Mouse (Mus musculus): ENCODE measurements around the gene Gm7995.
"Not testable (repeated sequence)": the region's sequence is repeated elsewhere in the genome, so short reads cannot be mapped to it uniquely, and the experiment has no call there.

Gm7995 gene

DNA sequence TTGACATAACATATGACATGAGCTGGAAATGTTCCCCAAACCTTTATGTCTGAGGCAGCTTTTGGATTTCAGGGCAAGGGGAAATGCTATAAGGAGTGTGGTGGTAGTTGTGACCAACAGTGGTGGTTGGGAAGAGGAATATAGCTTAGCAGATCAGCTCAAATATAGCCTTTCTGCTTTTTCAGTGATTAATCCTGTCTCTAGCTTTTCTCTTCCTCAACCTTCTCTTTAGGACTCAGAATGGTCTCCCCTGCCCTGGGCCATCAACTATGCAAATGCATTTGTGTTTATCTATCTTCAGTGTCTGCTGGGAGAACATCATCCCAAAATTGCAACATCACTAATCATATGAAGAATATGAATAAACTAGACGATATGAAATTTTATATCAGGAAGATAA is at the start of gene Gm7995:
Gene Gm7995 (plus strand): TSS at position 301 of the 400 bp plus-strand sequence.
- DNase-seq (ENCODE audit: low spot score), result not testable (repeated sequence)

- DNase-seq (ENCODE audit: low spot score), result not testable (repeated sequence)
Observed at GRCm38 (mm10) chr14:42297258-42297657, 12.8 kb upstream of the Gm7995 start, which contains the start of gene Gm9611. Gene Gm9611, minus strand, starts transcription at chr14:42297358.

All from layer of hippocampus, adult 9-10 months (tissue).